Mouse (Mus musculus): ENCODE measurements around the gene Stpg3. TPM values are rescaled to one million over a fixed set of nuclear protein-coding genes. Genes with fewer than 3 reads are reported as not detected.

The Stpg3 gene
- total RNA-seq, 2 experiments from 2014 or later: not detected

DNA sequence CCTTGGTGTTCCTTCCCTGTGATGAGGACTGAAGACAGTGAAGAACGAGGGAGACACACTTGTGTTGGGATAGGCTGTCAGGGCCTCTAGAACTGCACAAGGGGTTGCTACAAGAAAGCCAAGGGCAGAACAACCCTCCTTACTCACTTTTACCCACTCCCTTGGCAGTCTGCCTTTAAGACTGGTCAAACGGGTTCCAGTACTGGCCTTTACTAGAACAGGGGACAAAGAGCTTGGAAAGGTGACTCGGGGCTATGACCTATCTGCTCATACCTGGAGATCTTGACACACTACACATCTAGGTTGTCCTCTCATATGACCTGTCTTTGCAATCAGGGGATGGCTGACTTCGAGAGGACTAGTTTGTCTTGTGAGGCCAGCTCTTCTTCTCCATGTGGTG is 23.1 kb upstream of the Stpg3 start:
- no peak for DNase-seq (ENCODE audit: low spot score in 2 of 2)

DNA sequence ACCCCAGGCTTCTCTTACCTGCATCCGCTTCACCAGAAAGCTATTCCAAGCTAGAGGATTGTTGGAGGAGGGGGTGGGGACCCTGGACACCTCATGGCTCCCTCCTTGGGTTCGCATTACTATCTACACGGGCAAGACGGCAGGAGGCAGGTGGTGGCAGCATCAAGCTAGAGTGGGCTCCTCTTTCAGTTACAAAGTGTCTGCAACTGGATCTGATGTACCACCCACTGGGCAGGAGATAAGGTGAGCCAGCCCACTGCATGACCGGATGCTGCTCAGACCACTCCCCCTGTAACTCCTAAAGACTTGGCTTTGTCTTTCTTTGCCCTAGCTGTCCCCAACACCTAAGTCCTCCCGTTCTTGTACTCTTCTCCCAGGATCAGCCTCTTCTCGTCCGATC is 22.2 kb upstream of the Stpg3 start, which contains the start of gene Rnf224:
Gene Rnf224 (minus strand): TSS at position 174 of the 400 bp plus-strand sequence.
- no peak for DNase-seq (ENCODE audit: low spot score in 2 of 2)

DNA sequence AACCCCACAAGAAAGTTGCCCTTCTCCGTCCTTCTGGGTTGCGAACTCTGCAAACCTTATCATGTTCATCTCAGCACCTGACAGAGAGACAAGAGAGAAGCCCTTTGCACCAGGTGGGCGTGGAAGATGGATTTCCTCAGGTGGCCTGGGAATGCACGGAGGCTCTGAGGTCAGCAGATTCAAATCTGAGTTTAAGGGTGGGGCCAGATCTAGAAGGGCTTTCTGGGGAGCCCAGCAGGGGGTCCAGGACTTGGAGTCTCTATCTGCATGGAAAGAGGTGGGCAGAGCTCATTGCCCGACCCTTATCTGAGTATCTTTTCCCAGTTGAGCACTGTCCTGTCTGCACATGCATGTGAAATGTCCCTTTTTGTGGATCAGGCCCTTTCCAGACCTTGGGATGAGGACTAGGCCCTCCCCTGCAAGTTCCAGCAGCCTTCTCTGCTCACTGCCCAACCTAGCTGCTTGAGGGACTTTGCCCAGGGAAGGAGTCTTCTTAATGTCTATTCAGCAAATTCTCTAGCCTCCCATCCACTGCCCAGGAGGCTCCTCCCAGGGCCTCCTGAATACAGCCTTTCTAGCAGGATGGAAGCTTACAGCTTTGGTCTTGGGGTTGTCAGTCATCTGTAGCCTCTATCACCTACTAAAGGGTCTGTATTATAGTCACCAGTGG is 20.2 kb upstream of the Stpg3 start:
- no peak for DNase-seq (ENCODE audit: low spot score in 2 of 2)

DNA sequence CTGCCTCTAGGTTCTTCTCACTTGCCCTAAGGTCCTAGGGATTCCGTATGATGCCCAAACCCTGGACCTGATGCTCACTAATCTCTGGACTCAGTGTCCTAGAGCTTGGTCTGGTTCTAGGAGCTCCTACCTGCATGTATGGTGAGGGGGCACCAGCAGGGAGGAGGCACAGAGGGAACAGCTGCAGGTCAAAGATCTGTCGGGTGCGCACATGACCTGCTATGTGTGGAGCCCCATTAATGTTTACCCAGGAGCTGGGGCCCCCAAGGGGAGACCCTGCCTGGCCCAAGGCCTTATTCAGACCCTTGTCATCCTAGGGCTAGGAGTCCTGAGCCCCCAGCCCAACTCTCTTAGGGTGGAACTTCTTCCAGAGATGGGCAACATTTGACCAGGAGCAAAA is 19.6 kb upstream of the Stpg3 start, which contains the start of gene Slc34a3:
Gene Slc34a3 (minus strand): TSS at position 315 of the 400 bp plus-strand sequence.
- no peak for DNase-seq (ENCODE audit: low spot score in 2 of 2)

DNA sequence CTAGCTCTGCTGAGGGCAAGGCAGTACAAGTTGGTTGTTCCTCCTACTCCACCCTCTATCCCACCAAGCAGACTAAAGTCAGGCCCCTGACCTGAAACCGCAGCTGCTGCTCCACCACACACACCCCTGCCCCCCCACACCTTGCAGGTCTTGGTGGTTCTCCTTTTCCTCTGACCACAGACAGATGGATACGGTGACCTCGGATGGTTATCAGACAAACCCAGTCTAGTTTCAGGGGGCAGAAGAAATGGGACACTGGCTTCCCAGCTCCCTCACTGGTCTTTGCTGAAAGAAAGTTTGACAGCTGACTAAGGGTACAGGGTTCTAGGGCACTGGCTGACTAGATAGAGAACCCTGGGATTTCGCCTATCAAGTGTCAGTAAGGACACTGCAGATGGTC is 19.0 kb upstream of the Stpg3 start:
- no peak for DNase-seq (ENCODE audit: low spot score in 2 of 2)

DNA sequence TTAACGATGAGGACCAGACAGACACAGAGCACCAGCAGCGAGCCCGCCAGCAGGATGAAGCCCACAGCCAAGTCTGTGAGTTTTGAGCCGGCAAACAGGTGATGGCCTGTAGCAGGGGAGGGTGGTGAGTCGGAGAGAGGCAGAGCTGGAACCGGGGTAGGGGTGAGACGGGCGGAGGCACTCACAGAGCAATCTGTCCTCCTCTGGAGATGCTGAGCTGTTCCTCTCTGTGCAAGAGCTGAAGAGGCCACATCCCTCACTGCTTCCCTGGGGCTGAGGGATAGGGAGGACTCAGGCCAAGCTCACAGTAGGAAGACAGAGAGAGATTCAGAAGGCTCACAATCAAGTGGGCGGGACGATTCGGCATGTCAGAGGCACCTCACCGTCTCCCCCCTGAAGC is 16.6 kb upstream of the Stpg3 start:
- no peak for DNase-seq (ENCODE audit: low spot score in 2 of 2)

DNA sequence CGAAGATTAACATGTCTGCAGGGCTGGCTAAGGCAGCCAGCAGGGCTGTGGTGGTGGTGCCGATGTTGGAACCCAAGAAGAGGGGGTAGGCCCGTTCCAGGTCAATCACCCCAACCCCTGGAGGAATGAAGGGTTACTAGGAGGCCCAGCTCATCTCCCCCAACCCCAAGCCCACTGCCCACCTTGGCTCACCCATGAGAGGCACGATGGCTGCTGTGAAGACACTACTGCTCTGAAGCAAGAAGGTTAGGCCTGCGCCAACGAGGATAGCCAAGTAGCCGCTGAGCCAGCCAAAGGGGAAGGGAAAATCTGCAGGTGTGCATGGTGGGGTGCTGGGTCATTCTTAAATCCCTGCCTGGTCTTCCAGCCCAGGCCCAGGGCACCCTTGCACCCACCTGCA is 16.1 kb upstream of the Stpg3 start:
- DNase-seq (ENCODE audit: low spot score in 2 of 2): no peak

DNA sequence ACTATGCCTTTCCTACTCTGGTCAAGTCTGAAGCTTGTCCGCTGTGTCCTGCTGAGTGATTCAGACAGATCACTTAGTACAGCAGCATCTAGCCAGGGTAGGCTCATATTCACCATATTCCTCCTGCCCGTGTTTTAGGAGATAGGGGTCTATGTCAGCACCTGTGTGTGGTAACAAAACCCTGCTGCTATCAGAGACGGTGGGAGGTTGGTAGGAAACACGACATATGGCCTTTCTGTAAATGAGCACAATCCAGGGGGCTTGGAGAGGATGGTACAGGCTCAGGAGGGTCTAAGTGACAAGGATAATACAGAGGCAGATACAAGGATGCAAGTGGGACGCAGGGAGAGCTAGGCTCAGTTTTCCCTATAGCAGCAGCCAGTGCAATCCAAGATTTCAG is 15.1 kb upstream of the Stpg3 start:
- no peak for DNase-seq (ENCODE audit: low spot score in 2 of 2)

DNA sequence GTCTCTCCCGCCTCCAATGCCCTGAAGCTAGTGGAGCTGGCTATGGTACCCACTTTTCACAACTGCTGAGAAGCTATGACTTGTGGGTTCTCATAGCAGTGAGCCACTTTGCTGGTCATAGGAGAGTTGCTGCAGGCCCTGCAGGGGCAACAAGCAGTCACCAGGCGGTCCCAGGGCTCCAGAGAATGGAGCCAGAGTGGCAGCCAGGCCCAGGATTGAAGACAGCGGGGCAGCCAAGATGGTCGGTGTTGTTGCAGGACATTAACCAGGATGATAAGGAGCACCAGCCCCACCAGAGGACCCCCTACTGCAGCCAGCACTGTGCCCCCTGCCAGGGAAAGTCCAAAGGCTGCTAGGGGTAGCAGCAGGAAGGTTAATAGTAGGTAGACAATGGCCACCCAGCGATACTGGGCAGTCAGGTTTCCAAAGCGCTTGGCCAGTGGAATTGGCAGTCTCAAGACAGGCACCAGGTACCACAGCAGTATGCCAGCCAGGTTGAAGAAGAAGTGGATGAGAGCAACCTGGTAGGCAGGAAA is 14.6 kb upstream of the Stpg3 start:
- DNase-seq (ENCODE audit: low spot score in 2 of 2): no peak

DNA sequence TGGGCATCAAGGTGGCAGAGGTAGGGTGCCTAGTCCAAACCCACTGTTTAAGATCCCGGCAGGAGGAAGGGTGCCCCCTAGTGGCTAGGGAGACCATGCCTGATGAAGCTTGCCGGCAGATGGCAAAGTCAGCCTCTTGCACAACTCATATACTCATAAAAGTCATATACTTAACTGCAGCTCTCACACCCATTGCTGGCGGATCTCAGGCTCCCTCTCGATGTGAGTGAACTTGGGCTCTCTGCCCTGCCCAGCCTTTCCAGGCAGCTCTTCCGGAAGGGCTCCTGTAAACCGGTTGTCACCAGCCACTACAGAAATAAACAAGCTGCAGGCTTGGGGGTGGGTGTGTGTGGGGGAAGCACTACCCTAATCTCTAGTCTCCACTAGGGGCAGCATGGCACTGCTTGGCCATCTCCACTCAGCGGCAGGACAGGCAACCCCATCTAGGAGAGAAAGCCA is 14.0 kb upstream of the Stpg3 start:
- peak; percentile 78 to 83 for DNase-seq (ENCODE audit: low spot score in 2 of 2)

DNA sequence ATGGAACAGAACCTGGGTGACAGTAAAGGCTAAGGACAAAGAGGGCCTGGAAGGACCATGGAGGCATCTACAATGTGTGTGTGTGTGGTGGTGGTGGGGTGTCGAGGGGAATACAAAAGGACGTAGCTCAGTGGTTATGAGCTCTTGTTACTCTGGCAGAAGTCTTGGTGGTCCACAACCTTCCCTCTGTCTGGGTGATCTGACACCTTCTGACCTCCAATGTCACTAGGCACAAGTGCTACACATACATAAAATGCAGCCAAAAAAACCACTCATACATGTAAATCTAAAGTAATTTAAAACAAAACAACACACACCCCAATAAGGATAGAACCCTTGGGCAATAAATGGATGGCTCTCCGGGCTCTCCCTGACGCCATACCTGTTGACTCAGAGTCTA is 13.0 kb upstream of the Stpg3 start:
- DNase-seq (ENCODE audit: low spot score in 2 of 2): no peak

DNA sequence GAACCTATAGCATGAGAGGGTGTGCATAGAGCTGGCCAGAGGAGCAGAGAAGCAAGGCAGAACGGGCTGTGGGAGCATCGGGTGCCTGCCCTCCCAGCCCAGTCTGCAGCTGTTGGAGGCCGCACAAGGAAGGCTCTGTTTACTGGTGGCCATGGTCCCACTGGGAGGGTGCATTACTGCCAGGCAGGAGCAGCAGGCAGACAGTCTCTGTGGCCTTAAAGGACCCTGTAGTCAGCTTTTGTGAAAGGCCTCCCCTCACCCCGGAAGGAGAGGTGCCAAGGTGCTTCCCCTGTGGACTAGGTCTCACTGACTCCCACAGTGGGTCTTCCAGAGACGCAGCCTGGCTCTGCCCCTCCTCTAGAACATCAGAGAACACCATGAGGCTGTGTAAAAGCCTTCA is 12.4 kb upstream of the Stpg3 start:
- no peak for DNase-seq (ENCODE audit: low spot score in 2 of 2)

DNA sequence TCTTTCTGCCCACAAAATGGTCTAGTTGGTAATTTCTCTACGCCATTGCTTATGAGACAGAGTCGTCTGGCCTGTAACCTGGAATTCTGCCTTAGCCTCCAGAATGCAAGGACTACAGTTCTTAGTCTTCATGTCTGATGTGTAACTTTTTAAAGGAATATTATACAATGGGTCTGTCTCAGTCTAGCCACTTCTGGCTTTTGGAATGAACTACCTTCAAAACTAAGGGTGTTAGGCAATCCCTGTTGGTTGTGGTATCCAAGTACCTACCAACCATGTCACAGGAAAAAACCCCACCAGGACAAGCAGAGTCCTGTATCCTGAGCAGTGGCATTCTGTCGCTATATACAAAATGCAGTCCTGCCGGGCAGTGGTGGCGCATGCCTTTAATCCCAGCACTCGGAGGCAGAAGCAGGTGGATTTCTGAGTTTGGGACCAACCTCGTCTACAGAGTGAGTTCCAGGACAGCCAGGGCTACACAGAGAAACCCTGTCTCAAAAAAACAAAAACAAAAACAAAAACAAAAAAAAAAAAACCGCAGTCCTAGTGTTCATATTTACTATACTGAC is 11.5 kb upstream of the Stpg3 start:
- no peak for DNase-seq (ENCODE audit: low spot score in 2 of 2)

DNA sequence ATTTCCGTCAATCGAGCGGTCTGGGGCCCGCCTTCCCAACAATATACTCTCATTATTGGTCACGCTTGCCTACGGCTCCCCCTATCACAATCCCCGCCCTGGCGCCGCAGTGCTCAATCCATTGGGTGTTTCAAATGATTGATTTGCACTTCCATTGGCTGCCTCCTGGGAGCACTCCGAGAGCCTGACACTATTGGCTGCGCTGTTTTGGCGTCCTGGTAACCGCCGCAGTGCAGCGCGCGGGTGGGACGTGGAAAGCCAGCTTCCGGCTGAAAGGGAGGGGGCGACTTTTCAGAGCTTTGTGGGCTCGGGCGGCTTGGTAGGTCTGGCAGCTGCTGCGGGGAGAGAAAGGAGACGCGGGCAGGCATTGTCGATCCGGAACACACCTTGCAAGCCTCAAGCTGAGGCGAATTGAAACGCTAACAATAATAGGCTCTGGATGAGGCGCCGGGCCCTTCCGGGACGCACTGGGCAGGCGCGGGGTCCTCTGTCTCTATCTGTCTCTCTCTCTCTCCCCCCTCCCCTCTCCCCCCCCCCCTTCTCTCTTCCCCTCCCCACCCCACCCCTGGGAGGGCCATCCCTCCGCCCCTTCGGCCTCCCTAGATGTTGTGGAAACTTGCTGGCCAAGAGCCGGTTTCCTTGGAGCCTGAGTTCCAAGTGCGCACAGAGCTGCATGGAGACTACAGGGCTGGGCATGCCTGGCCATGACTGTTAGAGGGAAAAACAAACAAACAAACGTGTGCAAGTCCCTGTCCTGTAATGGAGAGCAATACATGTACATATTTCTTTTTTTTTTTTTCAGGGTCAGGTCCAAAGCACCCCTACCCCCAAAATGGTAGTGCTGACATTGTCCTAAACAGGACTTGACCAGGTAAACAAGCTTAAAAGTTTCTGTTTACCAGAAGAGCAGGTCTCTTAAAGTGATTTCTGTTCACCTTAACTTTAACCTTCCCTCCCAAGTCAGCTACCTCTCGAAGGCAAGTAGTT is 10.6 kb upstream of the Stpg3 start:
- DNase-seq (ENCODE audit: low spot score in 2 of 2): peak; percentile 86 to 87

DNA sequence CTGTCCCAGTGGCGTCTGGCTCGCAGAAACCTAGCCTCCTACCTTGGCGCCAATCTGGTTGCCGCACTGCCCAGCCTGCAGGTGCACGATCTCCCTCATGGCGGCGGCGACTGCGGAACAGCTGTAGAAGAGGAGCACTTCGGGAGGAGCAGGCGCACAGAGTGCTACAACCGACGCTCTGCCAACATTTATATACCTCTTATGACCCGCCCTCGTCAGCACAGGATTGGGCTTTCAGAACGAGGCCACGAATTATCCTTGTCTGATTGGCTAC is 10.0 kb upstream of the Stpg3 start, which contains the start of gene Tubb4b:
Gene Tubb4b (minus strand): TSS at position 211 of the 274 bp plus-strand sequence.
- no peak for DNase-seq (ENCODE audit: low spot score in 2 of 2)

DNA sequence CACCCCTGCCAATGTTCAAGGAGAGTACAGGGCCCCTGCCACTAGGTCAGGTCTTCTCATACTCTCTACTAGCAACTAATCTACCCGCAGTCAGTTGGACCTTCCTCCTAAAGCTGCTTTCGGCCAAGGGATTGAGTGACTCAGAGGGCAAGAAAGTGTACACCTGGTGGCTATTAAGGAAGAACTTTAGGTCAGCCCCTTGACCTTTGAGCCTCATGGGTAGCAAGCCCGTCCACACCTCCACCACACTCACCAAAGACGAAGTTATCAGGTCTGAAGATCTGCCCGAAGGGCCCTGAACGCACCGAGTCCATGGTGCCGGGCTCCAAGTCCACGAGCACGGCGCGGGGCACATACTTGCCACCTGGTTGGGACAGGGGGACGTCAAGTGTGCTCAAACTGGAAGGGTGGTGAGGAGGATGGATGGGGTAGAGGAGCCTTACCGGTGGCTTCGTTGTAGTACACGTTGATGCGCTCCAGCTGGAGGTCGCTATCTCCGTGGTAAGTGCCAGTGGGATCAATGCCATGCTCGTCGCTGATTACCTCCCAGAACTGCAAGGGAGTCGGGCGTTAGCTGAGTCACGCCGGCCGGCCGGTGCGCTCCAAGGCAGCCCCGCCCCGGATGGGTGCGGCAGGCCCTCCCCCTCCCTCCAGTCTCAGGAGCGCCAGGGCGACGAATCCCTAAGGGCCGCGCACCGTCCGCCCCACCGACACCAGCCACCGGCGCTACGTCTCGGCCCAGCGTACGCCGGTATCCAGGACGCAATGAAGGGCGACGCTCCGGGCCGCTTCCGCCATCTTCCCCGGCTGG is 9.4 kb upstream of the Stpg3 start:
- DNase-seq (ENCODE audit: low spot score in 2 of 2): peak; percentile 82

DNA sequence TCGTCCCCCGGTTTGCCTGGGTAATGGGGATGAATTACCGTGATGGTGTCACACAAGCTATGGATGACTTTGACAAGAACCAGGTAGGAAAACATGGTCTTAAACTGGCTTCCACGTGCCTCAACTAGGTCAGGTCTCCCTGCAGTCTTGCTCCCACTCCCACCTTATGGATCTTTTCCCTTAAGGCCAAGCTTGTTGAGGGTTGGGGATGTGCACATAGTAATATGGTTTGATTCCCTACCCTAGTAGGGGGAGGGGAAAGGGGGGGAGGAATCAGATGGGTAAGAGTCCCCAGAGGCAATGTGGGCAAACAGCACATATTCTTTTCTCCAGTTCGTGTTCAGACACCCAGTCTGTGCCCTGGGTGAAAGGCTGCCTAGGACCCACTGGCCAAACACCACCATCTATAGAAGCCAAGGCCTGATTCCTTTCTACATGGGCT is 6.9 kb upstream of the Stpg3 start:
- no peak for DNase-seq (ENCODE audit: low spot score in 2 of 2)

DNA sequence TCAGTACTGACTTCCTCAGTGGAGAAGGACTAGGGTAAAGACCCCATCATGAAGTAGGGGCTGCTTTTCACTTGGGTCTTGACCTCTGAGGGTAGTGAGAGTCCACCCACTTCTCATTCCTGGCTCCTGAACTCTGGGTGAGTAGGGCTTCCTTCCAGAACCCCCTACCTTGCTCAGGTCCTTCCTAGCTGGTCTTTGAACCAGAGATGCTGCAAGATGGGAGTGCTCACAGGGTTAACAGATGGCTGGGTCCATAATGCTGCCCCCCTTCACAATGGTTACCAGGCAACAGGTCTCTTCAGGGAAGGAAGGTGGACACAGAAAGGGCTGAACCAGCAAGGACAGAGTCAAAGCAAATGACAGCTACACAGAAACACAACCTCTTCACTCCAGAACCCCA is 4.0 kb upstream of the Stpg3 start, which contains the start of gene Fam166a:
Gene Fam166a (plus strand): TSS at position 301 of the 400 bp plus-strand sequence.
- DNase-seq (ENCODE audit: low spot score in 2 of 2): no peak

DNA sequence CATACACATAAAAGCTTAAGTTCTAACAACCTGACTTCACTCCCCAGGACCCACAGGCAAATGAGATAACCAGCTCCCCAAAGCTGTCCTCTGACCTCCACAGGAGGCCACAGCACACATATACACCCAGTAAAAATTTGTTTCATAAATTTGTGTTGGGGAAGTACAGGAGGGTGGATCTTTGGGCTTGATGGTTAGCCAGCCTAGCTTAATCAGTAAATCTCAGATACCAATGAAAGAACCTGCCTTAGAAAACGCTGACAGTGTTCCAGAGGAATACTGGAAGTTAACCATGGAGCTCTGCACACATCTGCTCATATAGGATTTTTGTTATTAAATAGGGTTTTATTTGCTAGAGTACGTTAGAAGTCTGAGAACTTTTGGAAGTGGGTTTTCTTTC is 3.2 kb upstream of the Stpg3 start:
- no peak for DNase-seq (ENCODE audit: low spot score in 2 of 2)

DNA sequence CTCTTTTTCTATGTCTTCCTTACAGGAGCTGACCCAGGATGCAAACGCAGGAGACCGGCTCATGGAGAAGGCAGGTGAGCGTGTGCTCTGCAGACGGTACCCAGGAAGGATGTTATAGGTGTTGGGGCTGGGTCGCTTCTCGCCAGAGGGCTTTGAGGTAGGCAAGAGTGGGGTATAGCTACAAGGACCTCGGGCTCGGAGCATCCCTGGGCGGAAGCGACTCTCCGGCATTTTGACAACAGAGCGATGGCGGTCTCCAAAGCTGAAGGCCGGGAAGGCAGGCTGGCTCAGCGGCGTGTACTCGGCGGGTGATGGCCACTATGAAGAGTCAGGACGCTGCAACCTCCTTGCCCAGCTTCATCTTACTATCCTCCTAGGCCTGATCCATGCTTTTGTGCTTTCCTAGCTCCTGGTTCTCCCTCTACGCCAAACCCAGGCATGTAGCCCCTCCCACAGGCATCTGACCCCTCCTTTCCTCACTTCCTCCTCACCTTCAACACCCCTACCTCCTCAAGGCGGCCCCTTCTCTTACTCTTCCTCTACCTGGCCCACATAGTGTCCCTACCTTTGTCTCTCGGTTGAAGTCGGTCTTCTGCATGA is 1.1 kb downstream of the Stpg3 start:
- DNase-seq (ENCODE audit: low spot score in 2 of 2): no peak

All from adrenal gland, adult 18-20 months (tissue).